Mouse (Mus musculus) layer of hippocampus, adult 9-10 months (tissue): ENCODE results near the gene Pdlim1.

Experiments
- DNase-seq: peaks from one replicate; pipeline ENCODE4 v3.0.0; 2022; ENCODE audit warnings: low spot score

Pdlim1 gene

GRCm38 (mm10) chr19:40283415-40283814 is 11.8 kb upstream of the Pdlim1 start:
- DNase-seq, result no peak

GRCm38 (mm10) chr19:40278372-40279023 is 6.9 kb upstream of the Pdlim1 start:
- no peak for DNase-seq

GRCm38 (mm10) chr19:40277494-40277893 is 5.9 kb upstream of the Pdlim1 start:
- DNase-seq, result no peak

- no peak for DNase-seq
These were observed 4.0 kb upstream of the Pdlim1 start for GRCm38 (mm10) chr19:40275401-40276188.

GRCm38 (mm10) chr19:40272674-40273073 is 1.0 kb upstream of the Pdlim1 start:
- no peak for DNase-seq

DNA sequence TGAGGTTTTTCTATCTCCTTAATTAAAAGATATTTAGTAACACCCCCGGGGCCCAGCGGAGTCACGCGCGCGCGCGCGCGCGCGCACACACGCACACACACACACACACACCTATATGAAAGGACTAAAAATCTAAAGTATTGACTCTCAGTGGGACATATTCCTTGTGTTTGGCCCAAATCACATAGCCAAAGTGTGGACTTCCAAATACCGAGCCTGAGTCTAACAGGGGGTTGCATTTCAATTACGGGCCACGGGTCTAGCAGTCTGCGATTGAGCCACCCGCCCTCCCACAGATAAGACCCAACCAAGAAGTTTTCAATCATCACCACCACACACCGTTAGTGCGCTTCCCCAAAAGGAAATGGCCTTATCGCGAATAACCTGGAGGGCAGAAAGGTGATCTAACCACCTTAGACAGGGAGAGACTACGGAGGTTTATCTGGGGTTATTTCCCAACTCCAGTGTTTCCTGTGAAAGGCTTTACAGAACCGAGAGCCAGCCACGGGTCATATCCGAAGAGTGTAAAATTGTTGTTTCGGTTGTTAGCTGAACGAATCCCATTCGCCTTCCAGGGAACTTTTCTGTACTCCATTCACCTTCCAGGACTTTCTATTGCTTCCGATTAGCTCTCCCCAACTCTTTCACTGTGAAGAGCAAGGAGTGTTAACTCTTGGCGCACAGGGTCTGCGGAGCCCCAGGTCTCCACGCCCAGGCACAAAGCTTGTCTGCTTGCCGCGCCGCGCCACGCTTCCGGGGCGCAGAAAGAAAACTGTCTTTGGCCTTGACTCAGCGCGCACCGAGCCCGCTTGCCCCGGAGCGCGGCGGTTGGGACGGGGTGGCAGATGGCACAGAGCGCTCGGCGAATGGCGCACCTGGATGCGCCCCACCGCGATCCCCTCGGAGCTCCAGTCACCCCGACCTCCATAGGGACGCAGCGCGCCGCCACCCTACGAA is 1.0 kb downstream of the Pdlim1 start:
- no peak for DNase-seq

DNA sequence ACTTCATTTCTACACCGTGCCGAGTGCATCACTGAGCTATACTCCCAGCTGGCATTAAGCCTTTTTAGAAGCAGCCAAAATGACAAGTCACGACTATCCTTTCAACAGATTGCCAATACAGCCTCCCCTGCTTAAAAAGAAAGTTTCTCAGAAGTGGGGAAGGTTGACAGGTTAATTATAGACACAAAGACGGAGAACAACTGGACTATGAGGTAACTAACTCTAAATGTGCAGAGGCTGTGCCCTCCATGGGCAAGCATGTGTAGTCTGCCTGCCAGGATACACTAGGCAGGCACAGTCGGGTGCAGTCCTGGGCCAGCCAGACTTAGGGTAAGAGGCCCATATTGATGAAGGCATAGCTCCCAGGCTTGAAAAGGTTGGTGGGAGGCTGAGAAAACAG is 2.1 kb downstream of the Pdlim1 start:
- no peak for DNase-seq

DNA sequence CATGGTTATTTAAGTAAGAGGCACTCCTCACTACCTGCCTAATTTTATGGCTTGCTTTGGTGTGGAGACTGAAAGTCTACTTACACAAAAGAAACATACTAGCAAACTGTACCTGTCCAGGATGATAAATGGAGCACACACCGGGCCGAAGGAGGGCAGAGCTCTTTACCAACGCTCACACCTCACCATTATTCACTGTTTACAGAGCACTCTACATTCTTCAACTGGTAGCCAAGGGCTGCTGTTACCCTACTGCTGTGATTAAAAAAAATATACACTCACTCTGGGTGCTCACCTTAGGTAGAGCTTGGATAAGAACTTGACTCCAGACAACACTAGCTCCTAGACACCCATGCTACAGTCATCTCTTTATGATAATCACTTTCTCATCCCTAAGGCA is 3.1 kb downstream of the Pdlim1 start:
- DNase-seq, result no peak

GRCm38 (mm10) chr19:40267380-40267779 is 4.3 kb downstream of the Pdlim1 start:
- no peak for DNase-seq

DNA sequence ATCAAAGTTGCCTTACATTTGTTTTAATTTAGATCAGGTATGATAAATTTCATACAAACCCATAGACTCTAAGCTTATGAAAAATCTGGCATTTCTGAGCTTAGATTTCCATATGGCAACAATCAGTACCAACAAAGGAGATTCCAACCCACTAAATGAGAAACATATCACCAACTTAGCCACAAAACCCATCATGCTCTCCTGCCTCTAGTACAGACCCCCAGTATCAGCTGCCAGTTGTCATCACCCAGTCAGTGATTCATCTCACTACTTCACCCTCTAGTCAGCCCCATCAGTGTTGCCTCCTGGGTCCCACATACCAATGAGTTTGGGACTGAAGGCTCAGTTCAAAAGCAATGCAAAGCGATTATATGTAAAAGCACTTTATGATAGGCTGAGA is 12.2 kb downstream of the Pdlim1 start:
- DNase-seq, result no peak

DNA sequence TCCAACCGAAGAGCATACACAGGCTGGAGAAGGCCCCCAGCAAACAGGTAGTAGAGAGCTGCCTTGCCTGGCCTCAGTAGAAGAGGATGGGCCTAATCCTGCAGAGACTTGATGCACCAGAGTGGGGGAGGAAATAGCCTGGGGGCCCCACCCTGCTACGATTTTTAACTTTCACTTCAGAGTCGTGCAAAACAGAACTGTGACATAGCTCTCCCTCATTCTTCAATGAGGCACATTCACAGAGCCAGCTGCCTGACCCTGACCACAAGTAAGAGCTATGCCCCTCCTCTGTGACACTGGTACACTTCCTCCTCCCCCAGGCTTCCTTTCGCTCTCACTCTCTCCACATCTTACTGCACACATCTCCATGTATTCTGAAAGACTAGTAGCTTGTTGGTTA is 14.2 kb downstream of the Pdlim1 start:
- DNase-seq, result no peak

DNA sequence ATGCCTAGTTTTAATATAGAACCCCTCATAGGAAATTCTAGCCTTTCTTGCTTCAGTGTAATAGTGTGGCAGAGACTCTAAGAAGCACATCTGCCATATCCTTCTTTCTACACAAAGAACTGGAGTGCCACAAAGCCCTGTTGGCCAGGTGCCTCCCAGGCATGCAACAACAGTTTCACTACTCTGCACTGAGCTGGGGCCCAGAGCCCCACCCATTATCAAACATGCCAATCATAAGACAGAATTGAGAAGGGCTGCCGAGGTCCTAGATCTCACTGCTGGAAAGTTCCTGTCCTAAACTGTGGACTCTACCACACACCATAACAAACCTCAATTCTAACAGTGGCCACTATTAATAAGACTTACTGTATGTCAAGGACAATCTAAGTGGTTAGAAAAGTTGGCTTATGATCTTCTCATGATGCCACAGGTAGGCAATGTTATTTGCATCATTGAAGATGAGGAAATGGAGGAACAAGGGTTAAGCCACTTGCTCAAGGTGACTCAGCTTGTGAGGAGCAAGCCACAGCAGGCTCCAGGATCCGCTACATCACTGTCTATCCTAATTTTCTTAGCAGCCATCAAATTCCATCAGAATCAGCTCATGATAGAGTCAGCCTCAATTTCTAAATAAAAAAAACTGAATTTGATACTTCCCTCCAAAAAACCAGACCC is 15.1 kb downstream of the Pdlim1 start:
- no peak for DNase-seq

- DNase-seq, result no peak
These were observed 16.1 kb downstream of the Pdlim1 start for GRCm38 (mm10) chr19:40255561-40255960.

DNA sequence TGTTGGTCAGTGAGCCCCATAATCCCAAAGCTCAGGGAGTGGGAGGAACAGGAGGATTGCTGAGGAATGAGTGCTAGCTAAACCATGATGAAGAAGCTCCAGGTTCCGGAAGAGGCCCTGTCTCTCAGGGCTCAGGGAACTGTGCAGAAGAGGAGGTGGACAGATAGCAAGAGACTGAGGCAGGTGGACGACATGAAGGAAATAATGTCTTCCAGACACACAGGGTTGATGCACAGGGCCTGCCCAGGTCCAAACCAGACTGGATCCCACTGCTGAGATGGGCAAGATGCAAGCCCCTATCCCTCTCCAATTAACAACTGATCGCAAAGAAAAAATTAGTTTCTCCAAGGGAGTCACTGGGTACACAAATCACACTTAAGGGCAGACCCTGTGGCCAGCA is 16.9 kb downstream of the Pdlim1 start:
- DNase-seq, result no peak

DNA sequence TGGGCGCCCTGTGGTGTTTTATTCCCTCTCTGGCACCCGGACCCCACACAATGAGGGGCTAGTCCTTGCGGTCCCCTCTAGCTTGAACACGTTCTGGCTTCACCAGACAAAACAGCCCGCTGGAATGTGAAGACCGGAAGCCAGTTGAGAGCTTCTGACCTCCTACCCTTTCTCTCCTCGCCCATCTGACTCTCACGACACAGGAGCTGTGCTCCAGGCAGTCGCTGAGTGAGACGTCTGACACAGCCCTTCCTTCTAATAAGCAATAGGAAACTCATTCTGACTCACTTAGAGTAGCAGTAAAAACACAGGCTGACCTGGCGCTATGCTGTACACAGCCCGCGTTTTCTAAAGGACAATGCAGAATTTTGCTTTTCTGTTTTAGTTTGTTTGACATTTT is 17.9 kb downstream of the Pdlim1 start:
- no peak for DNase-seq

GRCm38 (mm10) chr19:40251115-40251514 is 20.5 kb downstream of the Pdlim1 start:
- DNase-seq, result no peak

GRCm38 (mm10) chr19:40249352-40249751 is 22.3 kb downstream of the Pdlim1 start:
- DNase-seq, result no peak

DNA sequence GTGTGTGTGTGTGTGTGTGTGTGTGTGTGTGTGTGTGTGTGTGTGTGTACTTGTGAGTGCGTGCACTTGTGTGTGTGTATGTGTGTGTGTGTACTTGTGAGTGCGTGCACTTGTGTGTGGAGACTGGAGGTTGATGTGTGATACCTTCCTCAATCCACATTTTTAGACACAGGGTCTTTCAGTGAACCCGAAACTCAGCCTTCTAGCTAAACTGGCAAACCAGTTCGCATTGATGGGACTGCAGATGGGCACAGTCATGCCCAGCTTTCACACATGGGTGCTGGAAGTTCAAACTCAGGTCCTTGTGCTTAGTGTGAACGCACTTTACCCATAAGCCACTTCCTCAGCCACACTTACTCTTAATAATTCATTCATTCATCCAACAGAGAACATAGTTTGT is 23.2 kb downstream of the Pdlim1 start:
- DNase-seq, result no peak

GRCm38 (mm10) chr19:40247268-40247666 is 24.4 kb downstream of the Pdlim1 start:
- no peak for DNase-seq

- no peak for DNase-seq
These were observed 24.9 kb downstream of the Pdlim1 start for GRCm38 (mm10) chr19:40246646-40247267.

DNA sequence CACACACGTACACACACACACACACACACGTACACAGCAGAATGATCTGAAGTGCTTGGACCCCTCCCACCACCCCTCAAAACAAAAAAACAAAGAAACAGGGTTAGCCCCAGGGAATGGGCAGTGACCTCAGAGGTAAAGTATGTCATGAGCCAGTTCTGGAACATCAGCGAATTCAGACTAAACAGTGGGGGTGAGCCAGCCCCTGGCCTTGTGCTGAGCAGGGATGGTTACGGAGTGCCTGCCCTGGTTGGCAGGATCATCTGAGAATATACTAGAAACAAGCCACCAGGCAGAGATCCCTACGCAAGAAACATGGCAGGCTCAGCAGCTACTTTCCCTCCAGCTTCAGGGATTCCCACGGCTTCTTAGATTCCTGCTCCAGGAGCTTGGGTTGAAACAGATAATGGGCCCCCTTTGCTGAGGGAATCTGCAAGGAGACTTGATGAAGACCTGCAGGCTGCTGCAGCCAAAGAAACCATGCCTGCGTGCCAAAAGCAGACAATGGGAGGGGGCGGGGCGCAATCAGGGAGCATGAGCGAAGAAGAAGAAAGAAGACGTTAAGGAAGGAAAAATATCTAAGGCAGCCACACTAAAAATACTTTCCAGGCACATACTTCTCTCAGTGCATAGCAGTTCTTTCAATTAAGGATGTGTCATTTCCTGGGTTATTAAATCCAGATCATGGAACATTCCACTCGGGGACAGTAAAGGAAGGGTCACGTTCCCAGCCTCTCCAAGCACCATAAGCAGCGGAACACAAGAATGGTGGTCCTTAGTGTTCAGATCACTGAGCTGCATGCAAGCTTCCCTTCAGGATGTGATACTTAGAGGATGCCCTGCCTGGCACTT is 30.6 kb downstream of the Pdlim1 start:
- no peak for DNase-seq
